Mouse (Mus musculus) spleen, adult 2 months (tissue): ENCODE measurements around the gene Abcb11.

Experiments
- CTCF ChIP-seq: fragments of 200-500 bp; IDR thresholded peaks from 2 replicates; pipeline ENCODE4 v1.5.1; 2011; ENCODE audit warnings: mild to moderate bottlenecking, inconsistent platforms; ENCODE audit not compliant: insufficient read depth, insufficient read length, insufficient replicate concordance; ENCODE audit errors: extremely low read depth
- POLR2A ChIP-seq: fragments of 200-500 bp; IDR thresholded peaks from 2 replicates; pipeline ENCODE4 v1.6.1; 2011; ENCODE audit warnings: low read depth, low read length, inconsistent platforms

GRCm38 (mm10) chr2:69311337-69311736 lies 31.1 kb downstream of the Abcb11 start:
- TF ChIP-seq POLR2A: no peak
- TF ChIP-seq CTCF: no peak
